Mouse (Mus musculus) heart, embryonic 14.5 days (tissue): Measurements from ENCODE around the gene Otol1. TPM values are rescaled to one million over a fixed set of nuclear protein-coding genes. Genes with fewer than 3 reads are reported as not detected.

Experiments used
- ATAC-seq: fragments of 200-750 bp; cut with Nextera tagmentation; 2 replicates; pipeline ENCODE4 v1.8.0; 2017; ENCODE audit warnings: low read depth, moderate TSS enrichment; ENCODE audit not compliant: insufficient number of reproducible peaks, insufficient read depth, low FRiP score
- H3K27ac ChIP-seq, 2 experiments: fragments of 200-500 bp in 1 of 2; fragments of 300-500 bp in 1 of 2; sonication (generic) in 1 of 2; replicated peaks in 1 of 2; 2 replicates each; pipeline ENCODE4 v1.5.1; 2012 to 2014; ENCODE audit warnings: low read depth in 2 of 2, low read length in 2 of 2, control low read depth in 1 of 2, mild to moderate bottlenecking in 1 of 2, mixed read lengths in 1 of 2; ENCODE audit not compliant: control insufficient read depth in 1 of 2, insufficient read depth in 1 of 2
- H3K27me3 ChIP-seq: fragments of 300-500 bp; sonication (generic); 2 replicates; pipeline ENCODE4 v1.6.1; 2014; ENCODE audit warnings: mild to moderate bottlenecking, low read length, control low read depth; ENCODE audit not compliant: control insufficient read depth, insufficient read depth
- H3K36me3 ChIP-seq: fragments of 300-500 bp; sonication (generic); 2 replicates; pipeline ENCODE4 v1.6.1; 2014; ENCODE audit warnings: mild to moderate bottlenecking, control low read depth, low read length, mixed read lengths; ENCODE audit not compliant: control insufficient read depth, insufficient read depth
- H3K4me1 ChIP-seq, 2 experiments: fragments of 200-500 bp in 1 of 2; fragments of 300-500 bp in 1 of 2; sonication (generic) in 1 of 2; 2 replicates each; pipeline ENCODE4 v1.6.1; 2012 to 2014; ENCODE audit warnings: low read length in 2 of 2, control low read depth in 1 of 2, mixed read lengths in 1 of 2; ENCODE audit not compliant: control insufficient read depth in 2 of 2, insufficient read depth in 2 of 2
- H3K4me2 ChIP-seq: fragments of 300-500 bp; sonication (generic); 2 replicates; pipeline ENCODE4 v1.6.1; 2014; ENCODE audit warnings: mild to moderate bottlenecking, low read length
- H3K4me3 ChIP-seq, 2 experiments: fragments of 200-500 bp in 1 of 2; fragments of 300-500 bp in 1 of 2; sonication (generic) in 1 of 2; 2 replicates each; pipeline ENCODE4 v1.5.1; 2012 to 2014; ENCODE audit warnings: low read length in 2 of 2, mild to moderate bottlenecking in 2 of 2, control low read depth in 1 of 2, low read depth in 1 of 2, moderate library complexity in 1 of 2; ENCODE audit not compliant: control insufficient read depth in 1 of 2, insufficient read depth in 1 of 2
- H3K9ac ChIP-seq: fragments of 300-500 bp; sonication (generic); 2 replicates; pipeline ENCODE4 v1.6.1; 2014; ENCODE audit warnings: mild to moderate bottlenecking, low read length
- H3K9me3 ChIP-seq: fragments of 300-500 bp; sonication (generic); 2 replicates; pipeline ENCODE4 v1.6.1; 2016; ENCODE audit warnings: low read length, control low read depth; ENCODE audit not compliant: control insufficient read depth
- WGBS: fragments of 180-500 bp; shearing (Covaris S2); extraction: QIAGEN DNeasy Blood & Tissue Kit; methylation state at CpG from one replicate; pipeline ENCODE4 v1.1.7; 2014; 5-methylcytosine and 5-hydroxymethylcytosine counted together
- polyA plus RNA-seq: library from polyadenylated mRNA; unstranded; fragments of >200 nt; fragmentation: Nextera tagmentation; extraction: Ambion mirVana; gene quantifications from 2 replicates; pipeline ENCODE4 v1.2.1, GENCODE M21; 2014

Otol1 gene
- polyA plus RNA-seq, 1 experiment from 2014 or later, result not detected

- H3K9ac ChIP-seq, result no peak overlapping the region
- no peaks in the 10 kb centered on the region for H3K9me3 ChIP-seq
- no peak overlapping the region for H3K4me3 ChIP-seq
- H3K4me1 ChIP-seq, result no peaks in the 10 kb centered on the region
- no peaks in the 10 kb centered on the region for H3K27me3 ChIP-seq
- H3K4me2 ChIP-seq, result no peak overlapping the region
- ATAC-seq, result no peak
- no peak overlapping the region for H3K27ac ChIP-seq
- 66% methylated on average over 8 of the region's 8 CpGs for WGBS
- H3K36me3 ChIP-seq, result no peaks in the 10 kb centered on the region
These were observed 3.0 kb upstream of the Otol1 start for GRCm38 (mm10) chr3:70004379-70004778.

DNA sequence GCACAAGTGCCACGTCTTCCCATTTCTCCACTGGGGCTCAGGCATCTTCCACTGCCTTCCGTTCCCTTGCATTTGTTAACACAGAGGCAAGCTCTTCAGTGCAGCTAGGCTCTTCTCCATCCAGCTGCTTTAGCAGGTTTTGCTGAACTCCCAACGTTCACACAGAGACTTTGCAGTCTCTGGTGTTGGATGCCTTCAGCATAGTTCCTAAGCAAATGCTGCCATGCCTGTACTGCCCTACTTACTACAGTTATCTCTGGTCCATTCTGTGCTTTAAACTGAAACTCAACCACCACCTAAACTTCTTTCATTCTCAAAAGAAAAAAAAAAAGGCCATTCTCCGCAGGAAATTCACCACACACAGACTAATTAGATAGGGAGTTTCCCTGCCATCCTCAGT lies 5.2 kb downstream of the Otol1 start:
- ATAC-seq, result no peak
- Histone ChIP-seq H3K36me3 (no peaks in the 10 kb centered on the region), H3K9ac (no peak overlapping the region), H3K4me2 (no peak overlapping the region), H3K9me3 (no peaks in the 10 kb centered on the region), H3K27ac (no peak overlapping the region), H3K4me1 (no peaks in the 10 kb centered on the region), H3K27me3 (no peaks in the 10 kb centered on the region), H3K4me3 (no peak overlapping the region)
- WGBS, result 69% methylated on average over 4 of the region's 4 CpGs

GRCm38 (mm10) chr3:70026605-70027004 lies 19.2 kb downstream of the Otol1 start:
- H3K4me3 ChIP-seq, result no peak overlapping the region
- H3K9ac ChIP-seq, result no peak overlapping the region
- H3K4me1 ChIP-seq, result no peaks in the 10 kb centered on the region
- H3K36me3 ChIP-seq, result no peaks in the 10 kb centered on the region
- H3K27me3 ChIP-seq, result no peaks in the 10 kb centered on the region
- no peak for ATAC-seq
- no peak overlapping the region for H3K27ac ChIP-seq
- H3K4me2 ChIP-seq, result no peak overlapping the region
- 45% methylated on average over 6 of the region's 6 CpGs for WGBS
- H3K9me3 ChIP-seq, result no peaks in the 10 kb centered on the region

DNA sequence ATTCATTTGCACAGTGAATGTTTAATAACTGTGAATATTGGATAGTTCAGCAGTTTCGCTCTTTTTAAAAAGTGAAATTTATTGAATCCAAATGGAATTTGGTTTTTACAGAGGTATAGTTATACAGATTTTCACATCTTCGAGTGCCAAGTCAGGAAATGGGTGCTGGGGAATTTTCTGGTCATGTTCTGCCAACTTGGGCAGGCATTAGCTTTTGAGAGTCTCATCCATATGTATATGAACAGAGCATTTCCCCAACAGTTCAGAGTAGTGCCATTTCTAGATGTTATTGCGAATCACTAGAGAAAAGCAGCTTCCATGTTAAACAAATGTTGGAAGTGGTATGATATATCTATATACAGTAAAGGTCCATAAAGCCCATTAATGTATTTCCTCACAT lies 21.8 kb downstream of the Otol1 start:
- H3K4me1 ChIP-seq, result no peaks in the 10 kb centered on the region
- H3K4me2 ChIP-seq, result no peak overlapping the region
- WGBS, result 81% methylated on average over 3 of the region's 3 CpGs
- H3K9ac ChIP-seq, result no peak overlapping the region
- no peaks in the 10 kb centered on the region for H3K36me3 ChIP-seq
- no peak overlapping the region for H3K27ac ChIP-seq
- H3K9me3 ChIP-seq, result no peaks in the 10 kb centered on the region
- H3K4me3 ChIP-seq, result no peak overlapping the region
- ATAC-seq, result no peak
- no peaks in the 10 kb centered on the region for H3K27me3 ChIP-seq

- 39% methylated on average over 4 of the region's 4 CpGs for WGBS
- H3K4me1 ChIP-seq, result no peaks in the 10 kb centered on the region
- H3K9ac ChIP-seq, result no peak overlapping the region
- no peak overlapping the region for H3K4me2 ChIP-seq
- H3K4me3 ChIP-seq, result no peak overlapping the region
- H3K27ac ChIP-seq, result no peak overlapping the region
- no peak for ATAC-seq
- no peaks in the 10 kb centered on the region for H3K9me3 ChIP-seq
- H3K36me3 ChIP-seq, result no peaks in the 10 kb centered on the region
- H3K27me3 ChIP-seq, result no peaks in the 10 kb centered on the region
These were observed 28.2 kb downstream of the Otol1 start for GRCm38 (mm10) chr3:70035593-70035992.

Other genes starting within 250 kb of the Otol1 start
- 0.15 TPM in 1 of 2 replicates, not detected in the other for gene Sptssb, start 147.7 kb upstream of the Otol1 start, polyA plus RNA-seq